Mouse (Mus musculus): Measurements from ENCODE around the gene Thnsl2. TPM values are rescaled to one million over a fixed set of nuclear protein-coding genes. Genes with fewer than 3 reads are reported as not detected.

The Thnsl2 gene
- 1.6 TPM for total RNA-seq (2023)

GRCm38 (mm10) chr6:71143894-71144455 is at the start of gene Thnsl2:
Thnsl2 (minus strand) TSS chr6:71144439.

Other genes starting within 250 kb of the Thnsl2 start
- not detected for gene Tex37, start 225.5 kb downstream of the Thnsl2 start, total RNA-seq (2023)
- gene Foxi3, start 187.9 kb downstream of the Thnsl2 start, total RNA-seq (2023): not detected
- not detected for gene Fabp1, start 55.4 kb upstream of the Thnsl2 start, total RNA-seq (2023)
- 30.6 TPM for gene Krcc1, start 127.2 kb upstream of the Thnsl2 start, total RNA-seq (2023)
- 0.21 TPM for gene Smyd1, start 177.8 kb upstream of the Thnsl2 start, total RNA-seq (2023)
- gene Cd8b1, start 178.3 kb upstream of the Thnsl2 start, total RNA-seq (2023): 11.2 TPM
- 6.5 TPM for gene Cd8a, start 229.0 kb upstream of the Thnsl2 start, total RNA-seq (2023)

Measured in CD4-positive naive resting alpha-beta T cell, adult 76 days (primary cell).